Mouse (Mus musculus) gastrocnemius, postnatal 36 days (tissue): ENCODE results near the gene Ttc9c. TPM values are rescaled to one million over a fixed set of nuclear protein-coding genes. Genes with fewer than 3 reads are reported as not detected.

Source experiments
- DNase-seq, 2 experiments: peaks; one replicate each; pipeline ENCODE4 v3.0.0; 2022
- intact Hi-C: fragments of 180-260 bp; cut with DNase I; formaldehyde crosslinking; loops from one replicate; pipeline ENCODE4 v1.15.1; 2025
- total RNA-seq, 2 experiments: library from RNA; stranded (reverse); gene quantifications; 2 replicates each; pipeline ENCODE4 v1.2.3; 2021

The Ttc9c gene
- total RNA-seq, 2 experiments from 2014 or later, result 9.2 TPM

- DNase-seq, result no peak
- intact Hi-C loops, result no loop called here
Observed at GRCm38 (mm10) chr19:8788521-8788920, 30.6 kb downstream of the Ttc9c start.

DNA sequence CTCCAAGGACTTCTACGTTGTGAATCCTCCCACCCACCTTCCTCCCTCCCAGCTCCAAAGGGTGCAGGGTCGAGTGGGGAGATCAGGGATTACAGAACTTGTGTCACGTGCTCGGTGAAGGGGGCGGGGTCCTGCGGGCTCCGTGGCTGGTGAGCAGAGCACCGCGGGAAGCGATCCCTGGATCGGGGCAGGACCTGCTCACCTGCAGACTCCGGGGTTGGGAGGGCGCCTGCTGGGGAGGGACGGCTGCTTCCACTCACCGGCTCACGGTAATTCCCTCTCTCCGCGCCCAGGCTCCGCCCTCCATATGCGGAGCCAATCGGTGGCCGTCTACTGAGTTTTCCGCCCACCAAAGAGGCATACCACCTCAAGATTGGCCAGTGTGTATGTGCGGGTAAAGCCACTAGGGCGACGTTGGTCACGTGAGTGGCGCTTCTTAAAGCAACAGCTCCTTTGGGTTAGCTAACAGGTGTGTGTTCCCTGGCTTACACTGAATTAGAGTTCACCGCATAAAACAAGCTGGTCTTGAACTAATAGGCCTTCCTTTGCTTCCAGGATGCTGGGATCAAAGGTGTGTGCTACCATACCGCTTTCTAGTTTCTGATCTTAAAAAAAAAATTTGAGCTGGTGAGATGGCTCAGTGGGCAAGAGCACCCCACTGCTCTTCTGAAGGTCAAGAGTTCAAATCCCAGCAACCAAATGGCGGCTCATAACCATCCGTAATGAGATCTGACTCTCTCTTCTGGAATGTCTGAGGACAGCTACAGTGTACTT lies 32.9 kb downstream of the Ttc9c start, which contains the start of gene Taf6l:
Gene Taf6l (minus strand): TSS at position 410 of the 774 bp plus-strand sequence.
- peak; percentile 83 to 88 for DNase-seq
- intact Hi-C loops, result no loop called here

DNA sequence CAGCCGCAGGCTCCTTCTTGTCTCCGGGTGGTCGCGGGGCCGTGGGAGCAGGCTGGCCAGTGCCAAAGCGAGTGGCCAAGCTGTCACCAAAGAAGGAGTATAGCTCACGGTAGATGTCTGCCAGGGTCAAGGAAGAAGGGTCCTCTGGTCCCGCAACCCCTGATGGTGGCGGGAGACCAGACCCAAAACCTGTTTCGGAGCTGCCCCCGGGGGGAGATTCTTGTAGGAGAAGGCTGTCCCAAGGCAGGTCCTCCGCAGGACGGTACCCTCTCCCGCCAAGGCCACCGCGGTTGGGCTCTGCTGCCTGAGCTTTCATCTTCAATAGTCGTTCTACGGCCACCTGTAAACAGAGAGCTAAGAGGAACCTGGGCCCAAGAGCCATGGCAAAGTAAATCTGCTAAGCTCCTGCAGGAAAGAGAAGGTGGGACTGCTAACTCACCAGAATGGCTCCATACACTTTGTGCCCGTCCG lies 44.1 kb downstream of the Ttc9c start:
- intact Hi-C loops, result no loop called here
- DNase-seq, result no peak

DNA sequence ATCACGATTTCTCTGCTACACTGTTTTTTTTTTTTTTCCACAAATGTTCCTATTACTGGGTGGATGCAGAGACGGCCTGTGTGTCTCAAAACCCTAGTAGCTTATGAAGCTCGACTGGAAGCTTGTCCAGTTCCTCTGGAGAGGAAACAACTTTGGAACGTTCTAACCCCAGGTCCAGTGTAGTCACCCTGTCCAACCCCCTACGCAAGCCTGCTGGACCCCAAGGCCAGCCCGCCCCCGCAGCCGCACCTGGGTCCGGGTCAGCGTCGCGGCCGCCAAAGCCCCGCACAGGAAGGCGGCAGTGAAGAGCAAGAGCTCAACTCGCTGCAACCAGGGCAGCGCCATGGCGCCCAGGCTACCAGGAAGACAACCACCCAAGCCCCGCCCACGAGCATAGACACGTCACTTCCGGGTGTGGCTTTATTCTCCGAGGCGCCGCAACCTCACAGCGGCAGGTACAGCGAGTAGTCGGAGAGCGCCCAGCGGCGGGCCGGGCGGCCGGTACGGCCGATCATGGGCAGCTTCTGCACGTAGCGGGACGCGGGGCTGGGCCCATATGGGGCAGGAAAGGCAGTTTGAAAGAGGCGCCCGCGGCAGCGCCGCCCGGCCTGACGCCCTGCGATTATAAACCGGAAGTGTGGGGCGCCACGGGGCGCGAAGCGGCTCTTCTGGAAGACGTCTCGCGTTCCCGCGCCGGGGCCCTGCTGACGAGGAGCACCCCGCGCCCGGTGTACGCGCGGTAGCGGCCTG lies 44.9 kb downstream of the Ttc9c start, which contains the start of gene Tmem179b:
Gene Tmem179b (minus strand): TSS at position 382 of the 750 bp plus-strand sequence.
- intact Hi-C loops, result no loop called here
- DNase-seq, result peak; percentile 93 to 96

- no peak for DNase-seq
- intact Hi-C loops, result no loop called here
Observed at GRCm38 (mm10) chr19:8773409-8773808, 45.7 kb downstream of the Ttc9c start.

DNA sequence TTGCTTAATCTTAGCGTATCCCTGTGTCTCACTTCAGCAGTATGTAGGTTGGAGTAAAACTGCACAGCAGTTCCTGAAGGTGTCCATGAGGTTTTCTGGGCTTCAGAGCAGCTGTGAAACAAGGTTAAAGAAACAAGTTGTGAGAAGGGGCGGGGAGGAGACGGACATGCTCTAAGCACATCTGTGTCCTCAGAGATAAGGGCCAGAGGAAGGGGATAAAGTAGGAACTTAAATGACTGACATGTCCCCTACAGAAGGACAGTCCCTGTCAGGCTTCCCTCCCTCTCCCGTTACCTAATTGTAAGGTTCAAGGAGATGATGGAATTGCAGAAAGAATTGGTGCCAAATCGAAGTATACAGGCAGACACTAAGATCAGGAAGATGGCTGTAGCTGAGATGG lies 46.1 kb downstream of the Ttc9c start:
- intact Hi-C loops, result no loop called here
- no peak for DNase-seq

DNA sequence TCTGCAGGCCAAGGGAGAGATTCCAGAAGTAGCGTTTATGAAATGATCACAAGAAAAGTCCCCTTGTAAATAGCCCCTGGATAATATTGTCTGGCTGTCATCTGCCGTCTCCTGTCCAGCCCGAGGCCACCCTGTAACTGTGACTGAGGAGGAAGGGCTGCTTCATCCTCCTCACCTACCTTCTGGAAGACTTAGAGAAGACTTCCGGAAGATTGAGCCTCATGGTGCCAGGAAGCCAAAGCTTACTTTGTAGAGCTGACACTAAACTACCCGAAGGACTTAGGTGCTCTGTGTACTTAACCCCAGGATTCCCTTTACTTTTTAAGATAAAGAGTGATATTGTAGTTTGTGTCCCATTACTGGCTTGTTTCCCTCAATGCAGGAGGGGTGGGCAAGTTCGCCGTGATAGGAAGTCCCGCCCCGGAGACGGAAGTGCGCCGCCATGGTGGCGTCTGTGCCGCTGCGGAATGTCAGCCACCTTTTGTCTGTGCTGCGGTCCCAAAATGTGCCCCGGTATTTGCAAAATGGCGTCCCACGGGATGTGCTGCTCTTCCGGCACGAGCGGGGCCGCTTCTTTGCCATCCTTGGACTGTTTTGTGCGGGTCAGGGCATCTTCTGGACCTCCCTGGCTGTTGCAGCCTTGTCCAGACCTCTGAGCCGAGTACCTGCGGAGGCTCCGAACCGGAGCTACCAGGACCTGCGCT lies 48.4 kb downstream of the Ttc9c start, which contains the start of gene Tmem223:
Gene Tmem223 (plus strand): TSS at position 430 of the 704 bp plus-strand sequence.
- DNase-seq, result peak; percentile 66 to 70
- intact Hi-C loops, result no loop called here

- DNase-seq, result no peak
- intact Hi-C loops, result no loop called here
Observed at GRCm38 (mm10) chr19:8765562-8765961, 53.6 kb downstream of the Ttc9c start.

DNA sequence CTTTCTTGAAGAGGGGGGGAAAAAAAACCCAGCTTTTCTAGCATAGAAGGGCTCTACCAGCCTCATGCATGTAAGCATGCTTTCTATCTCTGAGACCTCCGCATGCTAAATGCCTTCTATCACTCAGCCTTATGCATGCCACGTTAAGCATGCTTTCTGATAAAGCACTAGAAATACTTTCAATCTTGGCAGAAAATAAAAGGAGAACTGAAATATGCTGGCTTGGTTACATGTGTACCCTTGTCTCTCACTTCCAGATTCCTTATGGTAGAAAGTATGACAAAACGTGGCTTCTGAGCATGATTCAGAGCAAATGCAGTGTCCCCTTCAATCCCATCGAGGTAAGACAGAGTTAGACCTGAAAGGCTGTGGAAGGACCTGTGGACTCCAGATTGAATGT lies 55.9 kb downstream of the Ttc9c start:
- no peak for DNase-seq
- intact Hi-C loops, result no loop called here

- no peak for DNase-seq
- intact Hi-C loops, result no loop called here
Observed at GRCm38 (mm10) chr19:8760757-8761156, 58.4 kb downstream of the Ttc9c start.

Other genes starting within 250 kb of the Ttc9c start
- not detected for gene Slc22a8, start 228.1 kb downstream of the Ttc9c start, total RNA-seq
- not detected for gene Slc22a6, start 201.3 kb downstream of the Ttc9c start, total RNA-seq
- not detected for gene Chrm1, start 155.5 kb downstream of the Ttc9c start, total RNA-seq
- gene Slc3a2, start 96.0 kb downstream of the Ttc9c start, total RNA-seq, result 10 to 100 TPM; 27.9 to 30.0 TPM
- 10 to 100 TPM; 15.2 to 20.4 TPM for gene Wdr74, start 83.5 kb downstream of the Ttc9c start, total RNA-seq
- under 1 TPM in 1 of 2 experiments, not detected in 1; 0.66 TPM for gene 1700092M07Rik, start 78.6 kb downstream of the Ttc9c start, total RNA-seq
- 10 to 100 TPM; 19.0 to 19.9 TPM for gene Stx5a, start 77.9 kb downstream of the Ttc9c start, total RNA-seq
- gene Nxf1, start 62.3 kb downstream of the Ttc9c start, total RNA-seq, result 10 to 100 TPM; 24.1 to 32.9 TPM
- 10 to 100 TPM; 79.6 to 84.2 TPM for gene Tmem223, start 48.3 kb downstream of the Ttc9c start, total RNA-seq
- gene Tmem179b, start 44.9 kb downstream of the Ttc9c start, total RNA-seq, result 1 to 10 TPM; 6.1 to 8.2 TPM
- 1 to 10 TPM; 4.6 to 4.9 TPM for gene Taf6l, start 32.9 kb downstream of the Ttc9c start, total RNA-seq
- gene Polr2g, start 20.8 kb downstream of the Ttc9c start, total RNA-seq, result 10 to 100 TPM; 32.0 to 35.4 TPM
- gene Zbtb3, start 16.8 kb downstream of the Ttc9c start, total RNA-seq, result under 1 TPM; 0.42 to 0.74 TPM
- gene Hnrnpul2, start 677 bp upstream of the Ttc9c start, total RNA-seq, result 10 to 100 TPM; 31.0 to 36.6 TPM
- 1 to 10 TPM in 1 of 2 experiments, not detected in 1; 1.4 TPM for gene AC129217.1, start 10.4 kb upstream of the Ttc9c start, total RNA-seq
- gene Bscl2, start 18.1 kb upstream of the Ttc9c start, total RNA-seq, result 10 to 100 TPM; 15.9 to 17.8 TPM
- not detected for gene Gng3, start 19.9 kb upstream of the Ttc9c start, total RNA-seq
- 1 to 10 TPM; 5.8 to 8.8 TPM for gene Lrrn4cl, start 31.4 kb upstream of the Ttc9c start, total RNA-seq
- gene Ubxn1, start 52.2 kb upstream of the Ttc9c start, total RNA-seq, result 100 to 1,000 TPM; 197 to 321 TPM
- gene Uqcc3, start 61.6 kb upstream of the Ttc9c start, total RNA-seq, result 10 to 100 TPM; 56.4 to 67.2 TPM
- gene Lbhd1, start 64.4 kb upstream of the Ttc9c start, total RNA-seq, result 1 to 10 TPM; 3.5 TPM
- not detected for gene Gm49403, start 64.6 kb upstream of the Ttc9c start, total RNA-seq
- 10 to 100 TPM; 15.6 to 17.1 TPM for gene 1810009A15Rik, start 69.5 kb upstream of the Ttc9c start, total RNA-seq
- under 1 TPM in 1 of 2 experiments, not detected in 1; 0.84 TPM for gene Gm49416, start 69.6 kb upstream of the Ttc9c start, total RNA-seq
- 1 to 10 TPM; 8.4 to 9.4 TPM for gene Ints5, start 73.7 kb upstream of the Ttc9c start, total RNA-seq
- gene Ganab, start 78.7 kb upstream of the Ttc9c start, total RNA-seq, result 10 to 100 TPM; 19.3 to 19.9 TPM
- gene B3gat3, start 101.0 kb upstream of the Ttc9c start, total RNA-seq, result 10 to 100 TPM; 28.3 to 31.2 TPM
- gene Rom1, start 110.0 kb upstream of the Ttc9c start, total RNA-seq, result 10 to 100 TPM in 1 of 2 experiments, 1 to 10 TPM in 1; 6.9 to 11.0 TPM
- 1 to 10 TPM; 5.1 to 7.3 TPM for gene Eml3, start 110.2 kb upstream of the Ttc9c start, total RNA-seq
- 10 to 100 TPM; 19.4 to 24.1 TPM for gene Mta2, start 122.5 kb upstream of the Ttc9c start, total RNA-seq
- gene Tut1, start 134.5 kb upstream of the Ttc9c start, total RNA-seq, result 1 to 10 TPM; 6.0 to 7.7 TPM
- 100 to 1,000 TPM; 441 to 447 TPM for gene Eef1g, start 147.7 kb upstream of the Ttc9c start, total RNA-seq
- gene Ahnak, start 170.0 kb upstream of the Ttc9c start, total RNA-seq, result 100 to 1,000 TPM; 171 to 208 TPM